Comparison of ENCODE assay signal across 18 mouse cellular contexts in the genomic region with DNA sequence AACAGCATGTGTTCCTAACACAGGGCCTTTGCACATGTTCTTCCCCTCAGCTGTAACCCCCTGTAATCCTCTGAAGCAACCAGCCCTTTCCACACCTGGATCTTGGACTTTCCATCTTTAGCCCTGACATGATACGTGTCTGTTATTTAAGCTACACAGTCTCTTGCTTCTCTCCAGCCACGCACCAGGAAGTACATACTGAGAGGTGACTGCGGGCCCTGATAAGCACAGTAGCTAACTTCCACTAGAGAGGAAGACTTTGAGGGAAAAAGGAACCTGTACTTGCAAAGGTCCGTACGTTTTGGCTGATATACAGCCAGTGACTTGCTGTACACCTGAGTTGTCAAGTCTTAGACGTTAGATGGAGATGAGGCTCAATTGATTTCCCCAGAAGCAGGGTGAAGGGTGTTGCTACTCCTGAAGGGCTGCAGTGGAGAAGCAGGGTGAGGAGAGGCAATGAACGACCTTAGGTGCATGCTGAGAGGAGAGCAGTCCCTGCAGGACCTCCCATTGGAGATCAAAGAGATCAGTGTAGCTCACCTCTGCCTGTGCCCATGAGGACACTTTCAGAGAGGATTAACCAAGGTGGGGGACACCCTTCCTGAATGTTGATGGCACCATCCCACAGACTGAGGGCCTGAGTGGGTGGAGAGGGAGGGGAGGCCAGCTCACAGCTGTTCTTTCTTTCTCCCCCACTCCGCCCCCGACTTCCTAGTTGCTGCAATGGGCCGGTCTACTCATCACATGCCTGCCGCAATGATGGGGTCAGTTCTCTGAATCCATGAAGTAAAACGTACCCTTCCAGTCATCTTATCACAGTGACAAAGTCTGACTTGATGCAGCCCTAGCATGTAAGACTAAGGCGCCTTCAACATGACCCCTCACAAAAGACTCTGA.
DNase-seq lines count a peak whose midpoint lies in the region.
"Had no signal": no experiment of that assay in that cellular context is flagged by ENCODE, and none has a peak within 500 bp of the region (broad histone marks: within the 10 kb centered on the region; RNA-seq: fewer than 3 reads in every experiment).

No protein-coding gene starts in this region.

- DNase-seq in heart, adult 11 months, result peak; percentile 92
- no peak for DNase-seq in heart, postnatal 36 days
- DNase-seq in CD4-positive helper T cell, adult 2 months (ENCODE audit: low read depth, low spot score), result peak; percentile 35
- DNase-seq in induced T-regulatory cell, adult 2 months (ENCODE audit: low read depth), result peak; percentile 61
- DNase-seq in naive thymus-derived CD4-positive, alpha-beta T cell, adult 2 months (ENCODE audit: low read depth), result peak; percentile 58
- no peak for DNase-seq in retina, embryonic 14.5 days (ENCODE audit: low spot score)
- DNase-seq in urinary bladder, postnatal 4 days (ENCODE audit: low spot score in 2 of 2), result no peak
- DNase-seq in left cerebral cortex, adult 11 months (ENCODE audit: low spot score), result no peak
- DNase-seq: cerebellum, postnatal 10 days; embryo, embryonic 11 days; gastrocnemius, postnatal 14 days; heart, postnatal 10 days; kidney, adult 2 months; kidney, postnatal 36 days; left cerebral cortex, postnatal 4 days; liver, embryonic 13.5 days; retina, postnatal 1 day; thymus, postnatal 14 days had no signal

- intact Hi-C loops in heart, postnatal 36 days (cut with DNase I), result no loop called here

Comparison
In these comparisons a context has a peak if more than half of its experiments do, and no peak if none do; other contexts are left out.
1. DNase-seq: peak in heart, adult 11 months (single experiment), CD4-positive helper T cell, adult 2 months (single experiment), induced T-regulatory cell, adult 2 months (single experiment) and naive thymus-derived CD4-positive, alpha-beta T cell, adult 2 months (single experiment); none in heart, postnatal 36 days (0 of 2), retina, embryonic 14.5 days (single experiment), urinary bladder, postnatal 4 days (0 of 2) and left cerebral cortex, adult 11 months (single experiment).